Mouse (Mus musculus) lung, embryonic 16.5 days (tissue): ENCODE measurements around the gene Inpp4b. TPM values are rescaled to one million over a fixed set of nuclear protein-coding genes. Genes with fewer than 3 reads are reported as not detected.

ENCODE experiments used
- ATAC-seq: fragments of 200-750 bp; cut with Nextera tagmentation; 2 replicates; pipeline ENCODE4 v1.8.0; 2017; ENCODE audit warnings: low read depth, mild to moderate bottlenecking, moderate library complexity
- H3K27ac ChIP-seq: fragments of 300-500 bp; sonication (generic); 2 replicates; pipeline ENCODE4 v1.5.1; 2014; ENCODE audit warnings: mild to moderate bottlenecking, control low read depth, low read length
- H3K27me3 ChIP-seq: fragments of 300-500 bp; sonication (generic); 2 replicates; pipeline ENCODE4 v1.6.1; 2014; ENCODE audit warnings: low read depth, low read length, mixed read lengths; ENCODE audit not compliant: control insufficient read depth, insufficient read depth
- H3K36me3 ChIP-seq: fragments of 300-500 bp; sonication (generic); 2 replicates; pipeline ENCODE4 v1.6.1; 2014; ENCODE audit warnings: low read length; ENCODE audit not compliant: control insufficient read depth, insufficient read depth
- H3K4me1 ChIP-seq: fragments of 300-500 bp; sonication (generic); replicated peaks from 2 replicates; pipeline ENCODE4 v1.6.1; 2014; ENCODE audit warnings: low read length, mixed read lengths; ENCODE audit not compliant: control insufficient read depth, insufficient read depth
- H3K4me2 ChIP-seq: fragments of 300-500 bp; sonication (generic); 2 replicates; pipeline ENCODE4 v1.6.1; 2014; ENCODE audit warnings: low read depth, low read length, control low read depth
- H3K4me3 ChIP-seq: fragments of 300-500 bp; sonication (generic); 2 replicates; pipeline ENCODE4 v1.5.1; 2014; ENCODE audit warnings: mild to moderate bottlenecking, low read length, control low read depth
- H3K9ac ChIP-seq: fragments of 300-500 bp; sonication (generic); 2 replicates; pipeline ENCODE4 v1.6.1; 2014; ENCODE audit warnings: low read length, control low read depth
- H3K9me3 ChIP-seq: fragments of 300-500 bp; sonication (generic); 2 replicates; pipeline ENCODE4 v1.6.1; 2016; ENCODE audit warnings: low read length; ENCODE audit not compliant: control insufficient read depth
- WGBS: fragments of 180-500 bp; shearing (Covaris S2); extraction: QIAGEN DNeasy Blood & Tissue Kit; methylation state at CpG from one replicate; pipeline ENCODE4 v1.1.7; 2014; 5-methylcytosine and 5-hydroxymethylcytosine counted together
- polyA plus RNA-seq: library from polyadenylated mRNA; unstranded; fragments of >200 nt; fragmentation: Nextera tagmentation; extraction: Ambion mirVana; gene quantifications from 2 replicates; pipeline ENCODE4 v1.2.1, GENCODE M21; 2015

Gene Inpp4b
- polyA plus RNA-seq, 1 experiment from 2014 or later: 16.5 TPM

DNA sequence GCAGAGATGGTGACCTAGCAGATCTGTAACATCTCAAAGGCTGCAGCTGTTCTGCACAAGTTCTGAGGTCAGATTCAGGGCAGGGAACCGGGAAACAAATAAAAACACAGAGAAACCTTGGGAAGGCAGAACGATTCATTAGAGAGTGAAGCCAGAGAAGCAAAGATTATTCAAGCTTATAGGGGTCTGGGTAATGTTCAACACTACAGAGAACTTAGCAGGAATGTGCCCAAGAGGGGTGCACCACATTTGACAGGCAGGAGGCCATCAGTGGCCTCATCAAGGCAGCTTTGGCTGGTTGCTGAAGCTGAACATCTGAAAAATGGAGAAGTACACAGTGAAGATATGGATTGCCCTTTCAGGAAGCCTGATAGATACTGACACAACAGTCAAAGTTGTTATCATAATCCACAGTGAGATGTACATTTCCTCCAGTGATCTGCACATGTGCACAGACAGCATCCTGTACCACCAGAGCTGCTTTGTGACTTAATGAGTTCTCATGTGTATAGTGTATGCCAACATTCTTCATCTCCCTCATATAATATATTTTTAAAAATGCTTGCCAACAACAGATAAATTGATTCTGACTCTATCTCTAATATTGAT, 148.8 kb downstream of the Inpp4b start:
- no peaks in the 10 kb centered on the region for H3K36me3 ChIP-seq
- H3K4me2 ChIP-seq: no peak overlapping the region
- H3K4me1 ChIP-seq: no peaks in the 10 kb centered on the region
- H3K27me3 ChIP-seq: no peaks in the 10 kb centered on the region
- H3K9me3 ChIP-seq: no peaks in the 10 kb centered on the region
- H3K27ac ChIP-seq: no peak overlapping the region
- WGBS: 61% methylated on average over 2 of the region's 2 CpGs
- no peak overlapping the region for H3K9ac ChIP-seq
- no peak for ATAC-seq
- H3K4me3 ChIP-seq: no peak overlapping the region

DNA sequence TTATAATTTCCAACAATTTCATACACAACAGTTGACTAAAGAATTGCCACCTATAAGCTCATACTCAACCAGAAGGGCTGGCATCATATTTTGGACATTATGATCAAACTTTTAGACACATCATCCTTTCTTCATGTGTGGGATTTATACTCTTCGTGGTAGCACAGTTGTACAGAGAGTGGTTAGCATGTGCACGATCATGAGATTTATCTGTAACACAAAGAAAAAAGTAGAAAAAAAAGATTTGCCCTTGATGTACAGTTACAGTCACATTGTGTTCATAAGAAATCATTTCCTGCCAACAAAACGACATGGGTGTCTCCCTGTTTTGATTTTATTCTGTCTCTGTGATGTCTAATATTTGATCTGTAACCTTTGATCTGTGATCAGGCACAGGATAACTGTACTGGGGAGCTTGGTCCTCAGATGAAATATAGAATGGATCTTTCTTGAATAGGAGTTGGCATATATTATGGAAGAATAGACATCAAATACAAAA, 149.4 kb downstream of the Inpp4b start:
- no peak overlapping the region for H3K4me3 ChIP-seq
- no peak for ATAC-seq
- 59% methylated on average over 3 of the region's 3 CpGs for WGBS

DNA sequence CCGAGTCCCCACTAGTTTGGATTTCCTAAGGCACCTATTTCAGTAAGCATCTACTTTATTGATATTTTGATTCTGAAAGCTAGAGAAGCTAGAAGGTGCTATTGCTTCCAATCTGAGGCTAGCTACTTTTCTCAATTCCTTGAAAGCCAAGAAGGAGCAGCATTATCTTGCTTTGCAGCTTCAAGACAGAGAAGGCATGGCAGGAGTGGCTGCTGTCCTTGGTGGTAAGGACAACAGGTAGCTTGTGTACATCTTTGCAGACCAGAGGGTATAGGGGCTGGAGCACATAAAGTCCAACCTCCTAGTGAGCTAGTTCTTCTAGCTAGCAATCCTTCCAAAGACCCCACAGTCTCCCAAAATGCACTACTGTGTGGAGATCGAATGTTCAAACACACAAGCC, 152.5 kb downstream of the Inpp4b start:
- Histone ChIP-seq H3K9ac (no peak overlapping the region), H3K4me1 (no peaks in the 10 kb centered on the region), H3K27me3 (no peaks in the 10 kb centered on the region), H3K36me3 (no peaks in the 10 kb centered on the region), H3K9me3 (no peaks in the 10 kb centered on the region), H3K27ac (no peak overlapping the region), H3K4me3 (no peak overlapping the region), H3K4me2 (no peak overlapping the region)
- ATAC-seq: no peak
- 79% methylated on average over 2 of the region's 2 CpGs for WGBS

More for the DNA sequence above, 149.4 kb downstream of the Inpp4b start:
- H3K4me2 ChIP-seq: no peak overlapping the region
- H3K9me3 ChIP-seq: no peaks in the 10 kb centered on the region
- H3K27ac ChIP-seq: no peak overlapping the region
- no peaks in the 10 kb centered on the region for H3K27me3 ChIP-seq
- H3K4me1 ChIP-seq: no peaks in the 10 kb centered on the region
- H3K9ac ChIP-seq: no peak overlapping the region
- no peaks in the 10 kb centered on the region for H3K36me3 ChIP-seq

DNA sequence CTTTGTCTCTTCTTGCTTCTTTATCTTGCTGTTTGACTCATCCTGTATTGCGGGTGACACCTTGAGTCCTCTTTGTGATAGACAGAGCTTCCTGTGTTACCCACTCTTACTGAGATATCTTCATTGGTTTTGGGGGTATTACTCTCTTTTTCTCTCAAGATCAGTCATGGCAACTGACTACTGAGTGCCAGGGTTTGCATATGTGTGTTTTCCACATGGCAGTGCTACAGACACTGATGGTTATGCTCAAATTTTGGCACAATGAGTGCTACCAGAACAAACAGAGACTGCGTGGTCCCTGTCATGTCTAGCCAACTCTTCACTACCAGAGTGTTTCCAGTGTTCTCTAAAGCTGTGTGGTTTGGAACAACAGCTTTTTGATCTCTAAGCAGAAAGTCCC, 155.3 kb downstream of the Inpp4b start:
- no peak overlapping the region for H3K4me2 ChIP-seq
- no peaks in the 10 kb centered on the region for H3K36me3 ChIP-seq
- H3K4me1 ChIP-seq: no peaks in the 10 kb centered on the region
- 84% methylated on average over 2 of the region's 2 CpGs for WGBS
- ATAC-seq: no peak
- no peak overlapping the region for H3K27ac ChIP-seq
- H3K4me3 ChIP-seq: no peak overlapping the region
- no peaks in the 10 kb centered on the region for H3K27me3 ChIP-seq
- H3K9me3 ChIP-seq: no peaks in the 10 kb centered on the region
- no peak overlapping the region for H3K9ac ChIP-seq

DNA sequence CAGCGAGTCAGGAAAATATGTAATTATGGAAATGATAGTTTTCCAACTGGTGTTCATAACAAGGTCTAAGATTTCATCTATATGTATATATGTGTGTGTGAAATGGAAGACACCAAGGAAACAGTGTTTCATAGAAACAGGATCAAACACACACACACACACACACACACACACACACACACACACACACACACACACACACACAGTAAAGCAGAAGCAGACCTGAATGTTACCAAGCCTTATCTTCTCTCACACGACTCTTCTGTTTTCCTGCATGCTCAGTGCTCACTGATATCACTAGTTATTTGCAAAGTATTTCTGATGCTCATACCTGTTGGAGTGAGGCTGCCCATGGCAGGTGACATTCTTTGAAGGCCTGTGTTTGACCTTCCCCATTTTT, 159.9 kb downstream of the Inpp4b start:
- no peak overlapping the region for H3K4me2 ChIP-seq
- WGBS: 61% methylated on average over 2 of the region's 2 CpGs
- ATAC-seq: no peak
- H3K27me3 ChIP-seq: no peaks in the 10 kb centered on the region
- no peaks in the 10 kb centered on the region for H3K9me3 ChIP-seq
- H3K27ac ChIP-seq: no peak overlapping the region
- no peak overlapping the region for H3K4me3 ChIP-seq
- no peak overlapping the region for H3K9ac ChIP-seq
- no peaks in the 10 kb centered on the region for H3K36me3 ChIP-seq
- H3K4me1 ChIP-seq: no peaks in the 10 kb centered on the region

DNA sequence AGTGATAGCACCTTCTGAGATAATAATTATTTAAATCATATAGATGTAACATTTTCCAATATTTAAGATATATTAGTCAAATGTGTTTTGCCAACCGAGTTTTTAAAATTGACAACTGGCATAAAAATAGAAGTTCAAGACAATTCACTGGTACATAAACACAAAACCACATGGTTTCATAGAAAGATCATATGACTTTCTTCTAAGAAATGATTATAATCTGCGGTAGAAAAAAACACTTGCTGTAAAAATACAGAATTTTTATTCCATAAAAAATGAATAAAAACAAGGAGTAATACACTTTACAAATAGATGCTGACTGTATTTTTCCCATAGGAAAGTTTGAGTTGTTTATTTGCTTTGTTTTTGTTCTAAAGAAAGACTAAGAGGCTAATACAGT, 160.6 kb downstream of the Inpp4b start:
- H3K4me1 ChIP-seq: no peaks in the 10 kb centered on the region
- H3K9me3 ChIP-seq: no peaks in the 10 kb centered on the region
- ATAC-seq: no peak
- H3K36me3 ChIP-seq: no peaks in the 10 kb centered on the region
- H3K4me2 ChIP-seq: no peak overlapping the region
- no peak overlapping the region for H3K27ac ChIP-seq
- WGBS: 76% methylated on average over 2 of the region's 2 CpGs
- no peaks in the 10 kb centered on the region for H3K27me3 ChIP-seq
- H3K4me3 ChIP-seq: no peak overlapping the region
- H3K9ac ChIP-seq: no peak overlapping the region

DNA sequence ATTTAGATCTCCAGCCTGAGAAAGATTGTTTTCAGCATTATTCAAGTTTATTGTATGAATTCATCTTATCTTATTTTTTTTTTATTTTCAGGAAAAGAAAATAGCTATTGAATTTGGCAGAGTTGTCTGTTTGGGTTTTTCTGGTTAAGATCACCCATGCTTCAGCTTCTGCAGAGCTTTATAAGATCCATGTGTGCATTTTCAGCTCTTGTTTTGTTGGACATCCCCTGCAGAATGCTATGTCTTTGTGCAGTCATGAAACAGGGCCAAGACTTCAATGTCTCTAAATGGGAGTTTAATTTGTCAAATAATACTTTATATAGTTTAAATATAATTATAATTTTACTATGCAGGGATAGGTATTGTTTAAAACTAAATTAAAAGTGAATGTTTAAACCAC, 170.5 kb downstream of the Inpp4b start:
- no peak for ATAC-seq
- Histone ChIP-seq H3K4me2 (no peak overlapping the region), H3K9me3 (no peaks in the 10 kb centered on the region), H3K4me3 (no peak overlapping the region), H3K36me3 (no peaks in the 10 kb centered on the region), H3K9ac (no peak overlapping the region), H3K27ac (no peak overlapping the region), H3K4me1 (no peaks in the 10 kb centered on the region), H3K27me3 (no peaks in the 10 kb centered on the region)

DNA sequence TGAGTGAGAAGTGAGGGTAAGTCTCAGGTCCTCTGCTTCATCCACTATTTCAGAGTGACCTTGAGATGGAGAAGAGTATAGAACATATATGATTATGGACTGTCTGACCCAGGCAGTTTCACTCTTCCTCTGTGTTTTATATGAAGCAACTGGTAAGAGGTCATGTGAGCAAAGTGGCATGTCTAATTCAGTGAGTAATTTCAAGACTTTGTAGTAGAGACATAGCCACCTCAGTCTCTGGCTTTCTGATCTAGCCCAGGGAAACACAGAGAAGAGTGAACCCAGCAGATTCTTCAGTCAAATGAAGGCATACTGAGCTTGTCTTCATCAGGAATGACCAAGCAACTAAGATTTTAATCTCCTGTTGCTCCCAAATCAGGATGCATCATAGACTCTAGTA, 172.1 kb downstream of the Inpp4b start:
- Histone ChIP-seq H3K27me3 (no peaks in the 10 kb centered on the region), H3K4me2 (no peak overlapping the region), H3K9me3 (no peaks in the 10 kb centered on the region), H3K4me3 (no peak overlapping the region), H3K36me3 (no peaks in the 10 kb centered on the region), H3K27ac (no peak overlapping the region), H3K4me1 (no peaks in the 10 kb centered on the region), H3K9ac (no peak overlapping the region)
- ATAC-seq: no peak

DNA sequence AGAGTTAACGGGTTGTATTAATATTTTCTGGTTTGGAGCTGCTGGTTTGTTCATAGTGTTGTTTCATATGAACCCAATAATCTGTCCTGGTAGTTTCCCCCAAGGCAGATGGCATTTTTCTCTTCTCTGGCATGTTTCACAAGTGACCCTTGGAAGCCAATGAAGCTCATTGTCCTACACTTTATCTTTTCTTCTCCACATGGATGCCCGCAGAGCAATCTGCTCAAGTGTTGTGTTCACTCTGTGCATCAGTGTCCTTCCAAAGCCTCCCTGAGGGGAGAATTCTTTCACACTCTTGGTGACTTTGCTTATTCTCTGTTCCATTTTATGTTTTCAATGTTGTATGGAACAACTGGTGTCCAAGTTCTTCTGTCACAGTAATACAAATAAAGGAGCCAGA, 179.7 kb downstream of the Inpp4b start:
- Histone ChIP-seq H3K9me3 (no peaks in the 10 kb centered on the region), H3K36me3 (no peaks in the 10 kb centered on the region), H3K4me3 (no peak overlapping the region), H3K4me1 (no peaks in the 10 kb centered on the region), H3K27me3 (no peaks in the 10 kb centered on the region), H3K4me2 (no peak overlapping the region), H3K9ac (no peak overlapping the region), H3K27ac (no peak overlapping the region)
- ATAC-seq: no peak
- 81% methylated on average over 2 of the region's 2 CpGs for WGBS

DNA sequence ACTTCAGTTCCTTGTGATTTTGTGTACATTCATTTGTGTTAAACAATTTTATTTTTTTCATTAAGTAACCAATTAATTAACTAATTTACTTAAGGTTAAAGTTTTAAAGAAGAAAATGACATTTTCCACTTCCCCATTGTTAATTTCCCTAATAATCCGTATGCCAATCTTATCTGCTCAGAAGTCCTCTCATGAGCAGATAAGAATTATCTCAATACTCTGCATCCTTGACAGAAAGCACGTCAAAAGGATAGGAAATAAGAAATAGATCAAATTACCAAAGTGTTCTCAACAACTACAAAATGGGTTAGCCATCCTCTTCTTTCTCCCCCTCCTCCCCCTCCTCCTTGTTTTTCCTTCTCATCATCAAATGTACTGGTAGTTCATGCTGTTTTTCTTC, 182.2 kb downstream of the Inpp4b start:
- no peak overlapping the region for H3K4me3 ChIP-seq
- ATAC-seq: no peak
- H3K9ac ChIP-seq: no peak overlapping the region
- H3K4me1 ChIP-seq: no peaks in the 10 kb centered on the region
- H3K36me3 ChIP-seq: no peaks in the 10 kb centered on the region
- 26% methylated on average over 2 of the region's 2 CpGs for WGBS
- no peak overlapping the region for H3K27ac ChIP-seq
- no peaks in the 10 kb centered on the region for H3K9me3 ChIP-seq
- no peak overlapping the region for H3K4me2 ChIP-seq
- no peaks in the 10 kb centered on the region for H3K27me3 ChIP-seq
